Mouse (Mus musculus) bone marrow, adult 2 months (tissue): ENCODE measurements at regions not wholly inside any gene's neighbourhood (a gene's known extent, or its start where the extent isn't known, plus 50 kb on each side); places are given as distances from the start of the nearest gene placed in this dataset.
A peak's percentile ranks its signal among the peaks of the same experiment; 100 is the strongest.

Source experiments
- H3K27ac ChIP-seq: fragments of 200-500 bp; 2 replicates; pipeline ENCODE4 v1.5.1; 2012; ENCODE audit warnings: low read depth, mild to moderate bottlenecking, control low read depth, inconsistent platforms, low read length; ENCODE audit not compliant: control insufficient read depth, poor library complexity, insufficient read depth
- H3K4me1 ChIP-seq: fragments of 200-500 bp; 2 replicates; pipeline ENCODE4 v1.6.1; 2011; ENCODE audit warnings: low read length; ENCODE audit not compliant: control insufficient read depth, insufficient read depth
- H3K4me3 ChIP-seq: fragments of 200-500 bp; replicated peaks from 2 replicates; pipeline ENCODE3; 2011; ENCODE audit warnings: mild to moderate bottlenecking, low read depth, low read length, control low read depth; ENCODE audit not compliant: control insufficient read depth
- CTCF ChIP-seq: fragments of 200-500 bp; IDR thresholded peaks from 2 replicates; pipeline ENCODE4 v1.5.1; 2011; ENCODE audit warnings: low read length, control low read depth; ENCODE audit not compliant: control insufficient read depth, insufficient read depth
- POLR2A ChIP-seq: fragments of 200-500 bp; IDR thresholded peaks from 2 replicates; pipeline ENCODE4 v1.6.1; 2011; ENCODE audit warnings: low read depth, mild to moderate bottlenecking, control low read depth, low read length, borderline replicate concordance; ENCODE audit not compliant: control insufficient read depth
- WGBS: fragments of 180-500 bp; shearing (Covaris S2); methylation state at CpG from one replicate; pipeline ENCODE4 v1.1.7; 2018; 5-methylcytosine and 5-hydroxymethylcytosine counted together

GRCm38 (mm10) chr2:166399140-166399830, 243.8 kb upstream of the Sulf2 start:
- H3K4me3 ChIP-seq, result no peak overlapping the region
- TF ChIP-seq POLR2A, result no peak
- no peak for TF ChIP-seq CTCF
- 57% methylated on average over 6 of the region's 6 CpGs for WGBS
- no peaks in the 10 kb centered on the region; the same call in 1 of the 2 replicates for H3K4me1 ChIP-seq
- no peak overlapping the region for H3K27ac ChIP-seq

GRCm38 (mm10) chr2:166398774-166399139, 243.3 kb upstream of the Sulf2 start:
- no peak for TF ChIP-seq POLR2A
- no peak for TF ChIP-seq CTCF
- H3K4me1 ChIP-seq, result no peaks in the 10 kb centered on the region; the same call in 1 of the 2 replicates
- 79% methylated on average over 5 of the region's 5 CpGs for WGBS

GRCm38 (mm10) chr2:166398156-166398555, 242.7 kb upstream of the Sulf2 start:
- H3K27ac ChIP-seq, result no peak overlapping the region
- TF ChIP-seq CTCF (no peak), POLR2A (no peak)
- WGBS, result 77% methylated on average over 10 of the region's 10 CpGs
- no peak overlapping the region for H3K4me3 ChIP-seq
- no peaks in the 10 kb centered on the region; the same call in 1 of the 2 replicates for H3K4me1 ChIP-seq

More at GRCm38 (mm10) chr2:166398774-166399139, 243.3 kb upstream of the Sulf2 start:
- no peak overlapping the region for H3K4me3 ChIP-seq
- no peak overlapping the region for H3K27ac ChIP-seq

- TF ChIP-seq CTCF, result no peak
- no peak for TF ChIP-seq POLR2A
- 0 out of 2 replicates have a peak overlapping the region, but pooled peaks have one; percentile 20 for H3K27ac ChIP-seq
- 80% methylated on average over 13 of the region's 13 CpGs for WGBS
- no peak overlapping the region for H3K4me3 ChIP-seq
- H3K4me1 ChIP-seq, result no peaks in the 10 kb centered on the region; the same call in 1 of the 2 replicates
Measured at GRCm38 (mm10) chr2:166394666-166395065, 239.2 kb upstream of the Sulf2 start.

GRCm38 (mm10) chr2:166391176-166391575, 235.7 kb upstream of the Sulf2 start:
- Histone ChIP-seq H3K27ac (no peak overlapping the region), H3K4me3 (no peak overlapping the region), H3K4me1 (no peaks in the 10 kb centered on the region)
- WGBS, result 69% methylated on average over 5 of the region's 5 CpGs
- no peak for TF ChIP-seq POLR2A
- no peak for TF ChIP-seq CTCF

GRCm38 (mm10) chr2:166388050-166388449, 232.6 kb upstream of the Sulf2 start:
- TF ChIP-seq CTCF, result no peak
- no peak for TF ChIP-seq POLR2A
- Histone ChIP-seq H3K27ac (no peak overlapping the region), H3K4me3 (no peak overlapping the region), H3K4me1 (no peaks in the 10 kb centered on the region)
- WGBS, result 67% methylated on average over 6 of the region's 6 CpGs

GRCm38 (mm10) chr2:166386817-166387216, 231.4 kb upstream of the Sulf2 start:
- 49% methylated on average over 5 of the region's 5 CpGs for WGBS
- H3K27ac ChIP-seq, result no peak overlapping the region
- TF ChIP-seq POLR2A (no peak), CTCF (no peak)

GRCm38 (mm10) chr2:166384583-166384982, 229.1 kb upstream of the Sulf2 start:
- H3K4me1 ChIP-seq, result no peaks in the 10 kb centered on the region
- no peak overlapping the region for H3K4me3 ChIP-seq
- no peak for TF ChIP-seq POLR2A
- no peak for TF ChIP-seq CTCF
- 84% methylated on average over 6 of the region's 6 CpGs for WGBS
- no peak overlapping the region for H3K27ac ChIP-seq

More at GRCm38 (mm10) chr2:166386817-166387216, 231.4 kb upstream of the Sulf2 start:
- H3K4me1 ChIP-seq, result no peaks in the 10 kb centered on the region
- no peak overlapping the region for H3K4me3 ChIP-seq
